Mouse (Mus musculus): ENCODE data around the gene Pcsk5.
A peak's percentile ranks its signal among the peaks of the same experiment; 100 is the strongest.

Gene Pcsk5

DNA sequence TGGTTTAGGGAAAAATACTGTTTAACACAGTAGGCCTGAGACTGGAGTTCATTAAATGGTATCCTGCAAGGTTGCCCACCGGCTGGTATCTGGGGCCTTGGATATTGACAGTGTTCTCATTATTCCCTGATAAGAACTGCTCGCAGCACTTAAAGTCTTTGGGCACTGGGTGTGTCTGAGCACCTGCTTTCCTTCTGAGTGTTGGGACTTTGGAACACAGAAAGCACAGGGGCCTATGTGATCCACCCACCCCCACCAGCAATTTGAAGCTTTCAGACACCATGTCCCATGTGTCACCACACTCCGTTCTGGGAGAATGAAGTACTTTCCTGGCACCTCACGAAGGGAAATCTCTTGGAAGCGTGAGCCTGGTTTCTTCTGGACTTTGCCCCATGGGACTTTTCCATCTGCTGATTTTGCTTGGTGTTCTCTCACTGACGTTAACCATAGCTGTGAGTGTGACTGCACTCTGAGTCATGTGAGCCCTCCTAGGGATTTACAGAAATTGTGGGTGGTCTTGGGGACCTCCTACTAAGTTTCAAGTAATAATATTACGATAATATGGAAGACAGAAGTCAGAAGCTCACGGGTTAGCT lies 92.9 kb downstream of the Pcsk5 start:
- no peak for DNase-seq (ENCODE audit: low read depth, low spot score)

DNA sequence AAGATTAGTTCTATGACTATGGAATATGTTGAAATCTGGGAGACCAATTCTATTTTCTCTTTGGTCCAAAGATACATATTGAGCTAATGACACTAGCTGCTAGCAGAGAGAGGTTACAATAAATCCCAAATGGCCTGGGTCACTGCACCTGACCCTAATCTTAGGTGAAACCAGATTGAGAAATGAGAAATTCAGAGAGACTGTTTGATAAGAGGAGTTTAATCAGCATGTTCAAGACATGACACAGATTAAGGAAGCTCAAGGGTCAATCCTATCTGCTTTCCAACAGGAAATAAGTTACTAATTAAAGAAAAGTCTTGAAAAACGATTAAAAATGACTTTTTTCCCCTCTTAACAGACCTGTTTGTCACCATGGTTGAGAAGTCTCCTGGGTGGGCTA lies 96.0 kb downstream of the Pcsk5 start:
- DNase-seq (ENCODE audit: low read depth, low spot score) = no peak

DNA sequence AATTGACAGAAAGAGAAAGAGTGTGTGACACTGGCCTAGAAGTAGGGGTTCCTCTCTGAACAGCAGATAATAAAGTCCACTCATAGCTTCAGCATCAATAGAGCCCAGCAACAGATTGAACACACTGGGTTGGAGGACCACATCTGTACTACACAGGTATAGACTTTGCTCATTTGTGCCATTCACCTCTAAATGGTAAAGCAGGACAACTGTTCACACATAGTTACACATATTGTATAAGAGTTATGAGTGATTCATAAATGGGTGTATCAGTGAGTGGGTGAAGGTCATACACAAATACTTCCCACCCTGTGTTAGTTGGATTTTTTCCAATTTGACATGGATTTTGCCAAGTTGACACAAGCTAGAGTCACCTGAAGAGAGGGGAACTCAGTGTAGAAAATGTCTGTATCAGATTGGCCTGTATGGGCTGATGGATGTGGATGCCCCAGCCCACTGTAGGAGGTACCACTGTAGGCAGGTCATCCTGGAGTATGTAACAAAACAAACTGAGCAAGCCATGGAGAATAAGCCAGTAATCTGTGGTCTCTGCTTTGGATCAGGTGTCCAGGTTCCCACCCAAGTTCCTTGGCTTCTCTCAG lies 104.7 kb downstream of the Pcsk5 start:
- DNase-seq (ENCODE audit: low read depth, low spot score) = no peak

DNA sequence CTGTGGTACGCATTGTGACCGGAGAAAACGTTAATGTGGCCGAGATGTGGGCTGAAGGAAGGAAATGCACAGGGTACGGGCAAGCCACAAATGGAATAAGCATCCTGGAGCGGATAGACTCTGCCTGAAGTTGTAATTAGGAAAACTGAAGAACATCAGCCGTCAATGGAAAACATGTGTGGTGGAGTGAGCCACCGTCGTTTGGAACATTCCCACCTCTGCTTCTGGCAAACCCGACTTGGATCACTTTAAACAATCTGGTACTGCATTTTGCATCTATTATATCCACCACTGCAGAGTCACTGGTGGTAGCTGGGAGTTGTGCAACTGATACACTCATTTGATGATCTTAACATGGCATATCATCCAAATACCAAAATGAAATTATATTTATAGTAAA lies 120.4 kb downstream of the Pcsk5 start:
- no peak for DNase-seq (ENCODE audit: low read depth, low spot score)

DNA sequence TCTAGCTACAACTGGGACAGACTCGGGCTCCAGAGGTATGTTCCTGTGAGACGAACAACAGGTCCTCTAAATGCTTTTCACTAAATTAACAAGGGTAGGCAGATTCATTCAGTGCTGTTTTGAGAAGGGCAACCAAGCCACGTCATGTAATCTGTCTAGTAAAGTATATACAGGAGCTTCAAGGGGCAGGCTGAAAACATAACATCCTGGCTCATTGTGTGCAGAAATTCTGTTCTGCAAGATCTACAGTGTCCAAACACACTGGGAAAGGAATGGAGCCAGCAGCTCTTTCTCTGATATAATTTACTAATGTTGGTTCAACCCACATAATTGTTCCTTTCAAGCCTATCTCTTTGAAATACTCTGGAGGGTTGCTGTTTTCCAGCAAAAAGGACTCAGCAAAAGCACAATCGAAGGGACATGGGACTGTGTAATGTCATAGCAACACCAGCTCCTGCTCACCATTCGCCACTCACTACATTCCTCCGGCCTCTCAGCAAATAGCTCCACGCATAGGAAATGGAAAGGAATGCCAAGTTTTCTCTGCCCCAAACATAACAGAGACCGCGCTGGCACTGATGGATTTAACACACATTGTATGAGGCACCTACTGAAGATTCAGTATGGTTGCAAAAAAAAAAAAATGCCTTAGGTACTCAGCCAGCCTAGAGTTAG lies 122.0 kb downstream of the Pcsk5 start:
- DNase-seq (ENCODE audit: low read depth, low spot score) = no peak

DNA sequence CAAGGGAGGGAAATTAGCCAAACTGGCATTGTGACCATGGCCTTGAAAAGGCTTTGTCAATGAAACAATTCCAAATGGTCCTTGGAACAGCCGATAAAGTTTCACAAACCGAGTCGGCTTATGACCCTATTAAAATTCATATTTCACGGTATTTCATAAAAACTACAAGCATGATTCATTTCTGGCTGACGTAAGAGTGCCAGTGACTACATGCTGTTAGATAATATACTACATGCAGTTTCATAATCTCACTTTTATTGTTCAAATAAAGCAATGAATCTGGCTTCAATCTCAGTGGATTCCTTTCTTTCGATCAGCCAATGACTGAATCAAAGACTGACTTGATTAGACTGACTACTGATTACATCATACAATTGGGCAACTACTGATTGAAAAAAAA lies 145.8 kb downstream of the Pcsk5 start:
- DNase-seq (ENCODE audit: low read depth, low spot score) = no peak

DNA sequence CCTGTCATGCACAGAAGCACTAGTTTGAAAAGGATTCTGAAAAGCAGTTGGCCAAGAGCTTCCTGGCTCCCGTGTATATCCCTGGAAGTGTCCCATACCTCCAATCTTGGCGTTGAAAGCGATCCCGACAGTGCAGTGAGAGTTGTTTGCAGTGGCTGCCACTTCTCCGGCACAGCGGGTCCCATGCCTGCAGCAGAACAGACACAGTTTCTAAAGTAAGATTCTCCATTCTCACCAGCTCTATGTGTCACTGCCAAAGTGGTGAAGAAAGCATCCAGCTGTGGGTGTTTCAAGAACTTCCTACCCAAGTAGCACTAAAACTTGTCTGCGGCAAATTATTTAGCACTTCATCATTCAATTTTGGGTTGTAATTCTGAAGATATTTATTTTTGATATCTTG lies 159.1 kb downstream of the Pcsk5 start:
- no peak for DNase-seq (ENCODE audit: low read depth, low spot score)

DNA sequence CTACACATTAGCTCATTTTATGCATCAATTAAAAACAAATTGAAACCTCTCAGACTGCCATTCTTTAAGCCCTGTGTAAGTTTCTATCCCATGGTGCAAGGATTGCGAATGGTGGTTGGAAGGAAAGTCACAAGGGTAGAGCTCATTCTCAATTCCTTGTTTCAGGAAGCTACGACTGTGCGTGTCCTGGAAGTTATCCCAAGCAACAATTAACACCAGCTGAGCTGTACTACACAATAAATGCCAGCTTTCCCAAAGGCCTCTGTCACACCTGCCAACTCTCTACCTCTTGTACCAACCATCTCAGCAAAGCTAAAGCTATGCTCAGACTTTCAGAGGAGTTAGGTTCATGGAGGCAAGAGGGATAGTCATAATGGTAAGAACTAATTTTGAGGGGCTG lies 174.8 kb downstream of the Pcsk5 start:
- DNase-seq (ENCODE audit: low read depth, low spot score) = no peak

DNA sequence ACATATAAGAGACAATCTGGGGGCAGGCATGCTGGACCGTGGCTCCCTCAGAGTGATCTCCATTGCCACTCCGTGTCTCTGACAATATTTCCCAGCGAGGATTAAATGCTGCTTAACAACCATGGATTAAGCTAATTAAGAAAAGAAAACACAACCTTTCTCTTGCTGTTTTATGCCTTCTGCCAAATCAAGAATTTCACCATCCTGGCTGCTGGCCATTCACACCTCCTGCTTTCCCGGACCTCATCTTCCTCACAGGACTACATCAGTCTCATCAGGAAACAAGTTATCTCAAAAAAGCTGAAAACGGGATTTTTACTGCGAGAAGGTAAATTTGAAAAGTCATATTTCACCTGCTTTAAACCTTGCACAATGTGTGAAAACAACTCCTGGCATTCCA lies 175.2 kb downstream of the Pcsk5 start:
- no peak for DNase-seq (ENCODE audit: low read depth, low spot score)

DNA sequence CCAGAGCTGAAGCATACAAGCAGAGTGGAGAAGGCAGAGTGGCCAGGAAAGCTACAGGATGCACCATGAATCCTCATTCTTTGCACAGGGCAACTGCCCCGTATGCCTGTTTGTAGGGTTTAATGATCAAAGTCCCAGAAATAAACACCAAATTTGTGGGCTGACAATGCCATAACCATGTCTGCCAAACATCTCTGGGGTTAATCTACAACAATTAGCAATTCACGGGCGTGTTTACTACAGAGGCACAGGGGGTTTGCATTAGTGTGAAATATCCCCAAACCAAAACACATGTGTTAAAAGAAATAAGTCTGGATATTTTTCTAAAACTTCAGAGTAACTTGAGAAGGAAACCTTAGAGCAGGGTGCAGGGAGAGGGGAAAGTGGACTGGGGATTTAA lies 178.1 kb downstream of the Pcsk5 start:
- no peak for DNase-seq (ENCODE audit: low read depth, low spot score)

DNA sequence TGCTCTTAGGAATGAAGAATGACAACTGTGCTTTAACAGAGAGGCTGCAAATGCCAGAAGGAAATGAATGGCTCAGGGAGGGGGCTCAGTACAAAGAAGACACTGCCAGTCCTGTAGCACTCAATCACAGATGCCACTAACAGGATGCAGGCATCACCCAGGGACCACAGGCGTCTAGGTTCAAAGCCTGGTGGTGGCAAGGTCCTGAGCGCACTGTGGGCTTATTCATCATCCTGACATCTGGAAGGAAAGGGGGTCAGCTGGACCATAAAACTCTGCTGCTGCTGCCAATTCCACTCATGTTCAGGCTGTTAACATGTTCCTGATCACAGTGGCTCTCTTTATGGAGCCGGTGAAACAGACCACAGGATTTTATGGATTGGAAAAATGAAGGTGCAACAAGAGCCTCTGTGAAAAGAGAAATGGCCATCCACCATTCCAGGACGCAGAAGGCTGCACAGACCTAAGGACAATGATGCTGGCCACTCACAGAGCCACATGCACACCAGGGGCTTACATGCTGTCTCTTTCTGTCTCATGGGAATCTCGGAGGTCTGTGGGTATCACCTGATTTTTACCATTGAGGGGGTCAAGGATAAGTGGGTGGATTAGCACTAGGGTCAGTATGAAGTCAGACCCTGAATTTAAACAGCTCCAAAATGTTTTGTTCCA lies 186.5 kb downstream of the Pcsk5 start:
- DNase-seq (ENCODE audit: low read depth, low spot score) = no peak

DNA sequence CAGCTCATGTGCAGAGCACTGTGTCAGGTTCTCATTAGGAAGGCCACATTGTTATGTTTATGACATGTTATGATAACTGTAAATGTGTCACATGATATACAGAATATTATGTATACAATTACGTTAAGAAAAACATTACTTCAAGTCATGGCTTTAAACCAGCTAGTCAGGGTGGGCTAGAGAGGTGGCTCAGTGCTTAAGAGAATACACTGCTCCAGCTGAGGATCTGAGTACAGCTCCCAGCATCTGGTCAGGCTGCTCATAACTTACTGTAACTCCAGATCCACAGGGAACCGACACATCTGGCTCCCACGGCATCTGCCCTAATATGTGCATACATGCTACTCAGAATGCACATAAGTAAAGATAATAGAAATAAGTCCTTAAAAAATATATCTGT lies 187.5 kb downstream of the Pcsk5 start:
- DNase-seq (ENCODE audit: low read depth, low spot score) = no peak

DNA sequence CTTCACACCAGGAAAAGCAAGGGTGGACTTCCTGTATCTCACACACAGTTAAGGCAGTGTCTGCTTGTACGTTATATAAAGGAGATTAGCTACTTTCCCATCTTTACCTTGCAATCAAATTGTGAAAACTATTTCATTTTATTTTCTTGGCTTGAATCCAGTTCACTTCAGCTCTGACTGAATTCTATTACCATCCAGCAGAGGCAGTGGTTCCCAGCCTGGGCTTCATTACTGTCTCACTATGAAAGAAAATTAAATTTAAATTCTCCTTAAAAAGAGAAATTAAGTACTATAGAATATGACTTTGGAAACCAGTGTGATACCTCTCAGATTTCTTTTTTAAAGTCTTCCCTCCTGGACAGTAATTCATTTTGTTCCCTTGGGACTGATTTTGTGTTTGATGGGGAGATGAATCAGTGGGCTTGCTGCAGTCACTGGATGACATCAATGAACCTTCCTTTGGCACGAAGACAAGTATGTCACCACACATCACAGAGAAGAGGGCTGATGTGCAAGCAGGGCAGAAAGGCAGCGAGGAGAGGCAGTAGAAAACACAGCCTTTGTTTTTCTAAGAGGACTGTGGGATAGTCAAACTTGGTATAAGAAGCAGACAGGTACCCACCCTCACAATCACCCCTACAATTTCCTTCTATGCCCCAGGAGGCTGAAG lies 194.2 kb downstream of the Pcsk5 start:
- peak; percentile 4 for DNase-seq (ENCODE audit: low read depth, low spot score)

DNA sequence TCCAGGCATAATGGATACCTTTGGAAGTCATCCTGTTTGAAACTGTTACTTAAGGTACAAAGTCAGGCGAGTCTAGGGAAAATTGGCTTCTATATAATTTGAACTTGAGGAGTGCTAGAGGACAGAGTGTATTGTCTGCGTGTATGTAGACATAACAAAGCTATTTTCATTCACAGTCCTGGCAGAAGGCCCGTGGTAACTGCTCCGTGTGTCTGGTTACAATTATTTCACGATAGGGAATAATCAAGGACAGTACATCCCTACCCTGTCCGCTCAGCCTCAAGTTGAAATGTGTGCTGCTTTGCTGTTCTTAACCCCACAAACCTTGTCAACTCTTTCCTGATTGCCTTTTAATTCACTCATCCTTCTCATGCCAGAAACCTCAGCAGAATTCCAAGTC lies 201.4 kb downstream of the Pcsk5 start:
- DNase-seq (ENCODE audit: low read depth, low spot score) = no peak

DNA sequence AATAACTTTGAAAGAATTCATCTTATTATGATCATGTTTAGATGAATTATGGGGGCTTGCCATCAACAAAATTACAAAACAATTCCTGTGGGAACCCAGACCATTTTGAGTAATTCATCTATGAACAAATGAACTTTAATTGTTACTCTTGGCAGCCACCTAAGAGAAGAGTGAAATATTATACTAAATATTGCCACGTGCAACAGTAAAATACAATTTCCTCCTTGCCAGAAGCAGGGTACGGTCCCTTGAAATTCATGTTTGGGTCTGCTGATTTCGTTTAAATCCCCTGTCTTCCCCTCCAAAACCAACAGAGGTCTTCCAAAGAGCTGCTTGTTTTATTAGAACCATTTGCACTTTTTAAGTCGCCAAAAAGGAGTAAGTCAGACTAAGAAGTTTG lies 221.8 kb downstream of the Pcsk5 start:
- DNase-seq (ENCODE audit: low read depth, low spot score) = no peak

DNA sequence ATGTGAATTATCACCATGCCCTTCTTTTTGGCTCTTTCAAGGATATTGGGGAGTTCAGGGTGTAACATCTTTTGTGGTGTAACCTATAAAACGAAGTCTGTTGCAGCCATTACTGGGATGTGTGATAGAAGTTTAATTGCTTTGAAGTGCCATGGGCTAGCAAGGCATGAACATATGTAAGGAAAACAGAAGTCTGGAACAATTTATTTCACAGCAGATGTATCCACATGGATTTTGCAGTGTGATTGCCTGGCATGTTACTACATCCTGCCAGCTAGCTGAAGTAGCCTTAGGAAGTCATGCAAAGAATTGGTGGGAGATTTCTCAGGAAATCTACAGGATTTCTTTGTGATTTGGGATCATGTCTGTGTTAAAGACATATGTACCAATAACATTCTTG lies 230.9 kb downstream of the Pcsk5 start:
- DNase-seq (ENCODE audit: low read depth, low spot score) = no peak

DNA sequence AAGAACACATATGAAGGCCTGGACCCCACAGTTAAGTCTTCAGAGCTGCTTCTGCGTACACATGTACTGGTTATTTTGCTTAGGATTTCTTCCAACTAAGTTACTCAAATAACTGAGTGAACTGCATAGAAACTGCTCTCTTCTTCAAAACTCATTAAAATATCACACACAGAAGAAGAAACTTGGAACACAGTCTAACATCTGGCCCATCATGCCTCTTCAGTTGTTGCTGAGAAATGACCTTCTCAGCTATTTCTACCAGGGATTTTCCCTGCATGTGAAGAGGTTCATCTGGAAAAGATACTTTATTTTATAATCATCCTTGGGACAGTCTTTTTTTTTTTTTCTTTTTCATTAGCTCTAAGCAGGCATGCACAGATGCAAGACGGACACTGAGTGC lies 231.3 kb downstream of the Pcsk5 start:
- no peak for DNase-seq (ENCODE audit: low read depth, low spot score)

DNA sequence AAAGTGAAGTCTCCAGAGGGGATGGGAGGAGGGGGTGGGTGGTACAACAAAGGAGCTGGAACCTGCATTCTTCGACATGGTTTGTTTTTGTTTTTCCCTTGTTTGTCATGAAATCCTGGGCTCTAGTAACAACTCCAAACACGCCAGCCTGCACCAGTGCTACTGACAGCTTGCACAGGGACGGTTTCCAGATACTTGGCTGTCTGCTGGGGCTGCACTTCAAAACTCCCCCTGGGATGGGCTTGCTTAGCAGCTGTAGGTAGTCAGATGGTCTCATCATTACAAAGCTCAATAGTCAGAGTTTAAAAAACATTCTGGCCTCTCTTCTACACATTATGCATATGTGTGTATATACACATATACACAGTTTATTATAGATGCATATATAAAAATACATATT lies 234.1 kb downstream of the Pcsk5 start:
- DNase-seq (ENCODE audit: low read depth, low spot score) = no peak

DNA sequence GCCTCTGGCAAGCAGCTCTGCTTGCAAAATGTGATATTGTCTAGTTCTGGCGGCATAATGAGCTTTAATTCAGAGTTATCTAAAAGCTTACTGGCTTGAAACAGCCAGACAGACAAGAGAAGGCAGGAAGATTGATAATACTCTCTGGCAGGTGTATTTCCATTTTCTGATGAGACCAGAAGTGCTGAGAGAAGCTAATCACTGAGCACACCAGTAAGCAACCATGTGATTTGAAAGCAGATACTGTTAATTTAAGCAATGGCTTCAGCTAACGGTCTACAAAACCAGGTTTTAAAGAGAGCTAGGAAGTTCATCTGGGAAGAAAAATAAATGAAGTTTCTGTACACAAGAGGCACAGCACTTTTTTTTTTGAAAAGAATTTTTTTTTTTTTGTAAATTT lies 237.1 kb downstream of the Pcsk5 start:
- DNase-seq (ENCODE audit: low read depth, low spot score) = no peak

DNA sequence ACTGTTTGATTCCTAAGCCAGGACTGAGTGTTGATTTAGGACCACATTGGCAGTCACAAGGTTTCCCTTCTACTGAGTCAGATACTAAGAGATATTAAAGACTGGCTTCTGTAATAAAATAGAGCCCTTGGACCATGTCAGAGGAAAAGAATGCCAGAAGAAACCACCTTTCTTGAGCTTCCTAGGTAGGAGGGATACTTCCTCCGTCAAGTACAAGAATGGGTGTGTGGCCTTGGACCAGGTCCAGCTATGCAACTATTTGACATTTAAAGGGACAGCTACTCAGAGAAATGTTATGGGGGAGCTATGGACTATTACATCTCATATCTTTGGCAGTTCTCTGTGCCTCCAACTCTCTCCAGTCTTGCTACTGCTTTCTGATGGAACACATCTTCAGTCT lies 244.6 kb downstream of the Pcsk5 start:
- no peak for DNase-seq (ENCODE audit: low read depth, low spot score)

DNA sequence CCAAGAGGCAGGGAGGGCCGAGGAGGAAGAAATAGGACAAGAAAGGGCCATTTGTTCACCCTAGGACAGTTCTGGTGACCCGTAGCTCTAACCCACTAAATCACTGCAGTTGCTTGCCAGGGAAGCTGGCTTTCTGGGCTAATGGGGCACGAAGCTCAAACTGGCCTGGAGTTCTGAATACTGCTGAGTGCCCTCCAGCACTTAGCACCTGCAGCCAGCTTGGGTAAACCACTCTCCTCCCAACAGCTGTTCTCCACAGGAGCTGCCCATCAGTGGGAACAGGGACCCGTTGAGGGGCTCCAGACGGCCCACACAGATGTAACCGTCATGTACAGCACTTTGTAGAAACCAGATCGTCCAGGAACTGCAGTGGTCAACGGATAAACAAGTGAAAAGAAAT lies 246.1 kb downstream of the Pcsk5 start:
- DNase-seq (ENCODE audit: low read depth, low spot score) = no peak

DNA sequence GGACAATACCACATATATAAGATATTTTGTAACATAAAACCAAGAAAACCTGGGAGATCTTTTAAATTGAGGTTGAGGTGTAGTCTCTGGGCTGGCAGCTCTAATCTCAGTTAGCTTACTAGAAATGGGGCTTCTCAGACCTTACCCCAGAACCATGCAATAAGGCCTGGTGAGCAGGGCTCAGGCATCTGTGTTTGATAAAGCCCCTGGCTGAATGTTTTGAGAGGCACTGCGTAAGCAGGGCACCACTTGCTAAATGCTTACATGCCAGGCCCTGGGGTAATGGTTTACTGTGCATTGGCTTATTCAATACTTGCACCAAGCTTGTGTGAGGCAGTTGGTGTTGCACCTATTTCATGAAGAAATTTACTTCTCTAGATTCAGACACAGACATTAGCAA lies 247.1 kb downstream of the Pcsk5 start:
- no peak for DNase-seq (ENCODE audit: low read depth, low spot score)
